Mouse (Mus musculus) kidney, adult 2 months (tissue): ENCODE measurements around the gene Ces2b.

Experiments used
- CTCF ChIP-seq: fragments of 200-500 bp; conservative IDR thresholded peaks from 2 replicates; pipeline ENCODE4 v1.5.1; 2011; ENCODE audit warnings: low read depth, mild to moderate bottlenecking, control low read depth, low read length, moderate library complexity, mixed read lengths; ENCODE audit not compliant: insufficient read depth, insufficient read length
- POLR2A ChIP-seq: fragments of 200-500 bp; IDR thresholded peaks from one replicate; pipeline ENCODE4 v1.6.1; 2011; ENCODE audit warnings: low read depth, low read length, control low read depth

DNA sequence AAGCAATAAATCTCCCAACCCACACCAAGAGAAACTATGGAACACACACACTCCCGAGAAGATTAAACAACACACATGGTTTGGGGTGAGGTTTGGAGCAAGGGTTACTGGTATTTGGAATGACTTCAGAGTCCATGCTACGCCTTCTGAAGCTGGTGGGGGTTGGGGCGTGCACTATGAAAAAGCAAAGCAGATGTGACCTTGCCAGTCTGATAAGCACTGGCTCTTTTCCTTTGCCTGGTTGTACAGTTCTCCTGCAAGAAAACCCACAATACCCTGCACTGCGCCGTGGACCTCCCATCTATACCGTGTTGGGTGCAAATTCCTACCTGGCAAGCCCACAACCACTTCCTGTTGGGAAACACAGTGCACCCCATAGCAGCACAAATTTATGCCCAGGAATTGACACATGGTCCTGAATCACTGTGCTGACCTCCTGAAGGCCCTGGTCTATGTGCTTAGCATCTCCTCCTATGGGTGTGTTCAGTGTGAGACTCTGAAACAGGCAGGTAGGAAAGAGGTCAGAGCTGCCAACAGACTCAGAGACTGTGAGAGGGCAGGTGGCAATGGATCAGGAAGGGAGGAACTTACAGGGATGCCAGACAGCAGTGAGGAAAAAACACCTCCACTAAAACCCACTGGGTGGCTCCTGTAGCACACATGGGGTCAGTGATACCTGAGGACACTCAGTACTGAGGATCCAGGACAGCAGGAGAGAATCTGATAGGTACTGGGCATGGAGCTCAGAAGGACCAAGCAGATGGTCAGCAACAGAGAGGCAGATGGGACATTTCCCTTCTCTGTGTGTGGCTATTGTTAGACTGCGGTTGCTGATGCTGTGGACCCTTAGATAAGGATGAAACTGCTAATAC lies 22.6 kb upstream of the Ces2b start:
- no peak for TF ChIP-seq CTCF
- TF ChIP-seq POLR2A: no peak
